Mouse (Mus musculus): ENCODE data around the gene Zmym1. TPM values are rescaled to one million over a fixed set of nuclear protein-coding genes. Genes with fewer than 3 reads are reported as not detected.
"Not testable (repeated sequence)": the region's sequence is repeated elsewhere in the genome, so short reads cannot be mapped to it uniquely, and the experiment has no call there.

Zmym1 gene
- 0.20 and 0.39 TPM in 2 replicates for polyA plus RNA-seq (2012; rRNA removed)

DNA sequence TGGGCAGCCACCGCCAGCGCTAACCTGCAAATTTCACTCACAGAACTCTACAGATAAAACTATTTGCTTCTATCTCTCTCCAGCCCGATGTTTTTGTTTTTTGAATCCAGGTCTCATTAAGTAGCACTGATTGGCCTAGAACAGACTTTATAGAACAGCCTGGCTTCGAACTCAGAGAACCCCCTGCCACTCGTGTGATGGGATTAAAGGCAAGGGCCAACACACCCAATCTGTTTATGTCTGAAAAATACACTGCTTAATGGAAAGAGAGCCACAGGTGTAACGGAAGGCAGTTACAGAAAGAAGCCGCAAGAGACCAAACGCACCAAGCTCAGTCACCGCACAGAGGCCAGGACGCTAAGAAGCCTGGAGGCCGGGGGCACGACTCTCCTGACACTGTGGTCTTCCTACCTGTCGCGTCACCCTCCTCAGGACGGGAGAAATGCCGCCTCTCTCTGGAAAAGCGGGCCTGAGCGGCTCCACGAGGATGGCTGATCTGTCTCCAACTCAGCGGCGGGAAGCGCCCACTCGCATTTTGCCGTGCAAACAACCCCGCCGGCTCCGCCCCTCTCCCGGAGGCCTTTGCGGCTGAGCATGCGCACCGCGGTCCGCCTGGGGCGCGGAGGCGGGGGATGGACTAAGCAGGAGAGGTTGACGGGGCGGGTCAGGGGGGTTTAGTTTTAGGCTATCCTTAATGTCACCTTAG is at the start of gene Zmym1:
TSS of gene Zmym1 (minus strand) at position 568 of the 706 bp plus-strand sequence.
- Histone ChIP-seq H3K27me3 (ENCODE audit: control insufficient read depth, insufficient read depth, low read length) (no peaks in the 10 kb centered on the region), H3K4me3 (ENCODE audit: low read depth, low read length) (peak within 1 kb of the TSS; percentile 83), H3K4me1 (ENCODE audit: control insufficient read depth, insufficient read depth, insufficient read length, low read length) (peaks cover 2% of the 10 kb centered on the region; the same call in 1 of the 2 replicates), H3K27ac (ENCODE audit: insufficient read depth, low read depth, low read length) (no peak within 1 kb of the TSS), H3K36me3 (ENCODE audit: control insufficient read depth, insufficient read depth, low read length) (no peaks in the 10 kb centered on the region)
- TF ChIP-seq CTCF (IDR thresholded peaks at IDR 0.05; ENCODE audit: extremely low read depth, insufficient read length, insufficient replicate concordance, low read depth, low read length) (no peak), POLR2A (IDR thresholded peaks at IDR 0.05; ENCODE audit: low read depth, low read length) (peak; percentile 57; the same call in 1 of the 2 replicates)
- WGBS: under 1% methylated on average over 38 of the region's 38 CpGs

DNA sequence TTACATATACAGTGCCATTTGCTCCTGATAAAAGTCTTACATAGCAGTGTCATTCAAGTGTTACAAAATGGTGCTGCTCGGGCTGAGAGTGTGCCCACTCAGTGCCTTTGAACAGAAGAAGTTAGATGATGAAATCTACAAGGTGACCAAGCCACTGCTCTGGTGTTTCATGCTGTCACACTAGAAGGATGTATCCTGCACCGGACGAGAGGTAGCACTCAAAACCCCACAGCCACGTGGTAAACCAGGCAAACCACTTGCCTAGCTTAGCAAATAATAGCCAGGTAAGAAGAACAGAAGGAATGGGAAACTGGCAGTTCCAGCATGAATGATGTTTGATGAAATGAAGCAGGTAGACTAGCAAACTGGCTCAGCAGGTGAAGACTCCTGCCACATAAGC is 49.6 kb upstream of the Zmym1 start:
- Histone ChIP-seq H3K4me1 (ENCODE audit: control insufficient read depth, insufficient read depth, insufficient read length, low read length) (no peaks in the 10 kb centered on the region), H3K36me3 (ENCODE audit: control insufficient read depth, insufficient read depth, low read length) (peaks cover 9% of the 10 kb centered on the region; the same call in 1 of the 2 replicates), H3K27ac (ENCODE audit: insufficient read depth, low read depth, low read length) (no peak overlapping the region), H3K27me3 (ENCODE audit: control insufficient read depth, insufficient read depth, low read length) (no peaks in the 10 kb centered on the region), H3K4me3 (ENCODE audit: low read depth, low read length) (no peak overlapping the region)
- WGBS: 82% methylated on average over 4 of the region's 4 CpGs
- TF ChIP-seq POLR2A (IDR thresholded peaks at IDR 0.05; ENCODE audit: low read depth, low read length) (no peak), CTCF (IDR thresholded peaks at IDR 0.05; ENCODE audit: extremely low read depth, insufficient read length, insufficient replicate concordance, low read depth, low read length) (no peak)

DNA sequence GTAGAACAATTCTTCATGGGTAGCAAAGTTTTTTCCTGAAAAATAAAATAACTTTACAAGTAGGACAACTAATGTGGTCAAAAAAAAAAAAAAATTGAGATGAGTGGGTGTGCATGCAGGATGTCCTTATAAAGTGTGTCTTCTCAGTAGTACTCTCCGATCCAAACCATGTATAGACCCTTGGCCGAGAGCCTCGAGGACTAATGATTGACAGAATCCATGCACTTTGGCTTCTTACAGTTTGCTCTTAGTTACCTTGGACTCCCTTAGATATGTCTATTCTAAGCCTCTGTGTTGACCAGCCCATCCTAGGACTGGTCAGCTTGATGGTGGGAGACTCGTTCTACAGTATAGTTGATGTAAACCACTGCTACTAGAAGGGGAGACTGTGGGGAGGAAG is 46.6 kb upstream of the Zmym1 start:
- H3K27ac ChIP-seq (ENCODE audit: insufficient read depth, low read depth, low read length): no peak overlapping the region
- H3K4me3 ChIP-seq (ENCODE audit: low read depth, low read length): no peak overlapping the region
- 90% methylated on average over 4 of the region's 4 CpGs for WGBS
- H3K27me3 ChIP-seq (ENCODE audit: control insufficient read depth, insufficient read depth, low read length): no peaks in the 10 kb centered on the region
- H3K4me1 ChIP-seq (ENCODE audit: control insufficient read depth, insufficient read depth, insufficient read length, low read length): no peaks in the 10 kb centered on the region
- H3K36me3 ChIP-seq (ENCODE audit: control insufficient read depth, insufficient read depth, low read length): peaks cover 11% of the 10 kb centered on the region; the same call in 1 of the 2 replicates
- TF ChIP-seq CTCF (IDR thresholded peaks at IDR 0.05; ENCODE audit: extremely low read depth, insufficient read length, insufficient replicate concordance, low read depth, low read length): no peak
- TF ChIP-seq POLR2A (IDR thresholded peaks at IDR 0.05; ENCODE audit: low read depth, low read length): no peak

DNA sequence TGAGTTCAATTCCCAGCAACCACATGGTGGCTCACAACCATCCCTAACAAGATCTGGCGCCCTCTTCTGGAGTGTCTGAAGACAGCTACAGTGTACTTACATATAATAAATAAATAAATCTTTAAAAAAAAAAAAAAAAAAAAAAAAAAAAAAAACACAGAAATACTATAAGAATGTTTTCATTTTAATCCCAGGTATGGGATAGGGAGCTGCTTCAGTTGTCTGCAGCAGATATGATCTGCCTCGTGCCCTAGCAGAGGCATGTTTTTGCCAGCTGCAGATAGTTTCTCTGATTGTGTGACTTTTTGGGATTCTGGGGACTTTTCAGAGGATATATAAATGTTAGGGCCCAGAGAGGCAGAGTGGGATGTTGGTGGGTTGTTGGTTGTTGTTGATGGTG is 38.6 kb upstream of the Zmym1 start:
- not testable (repeated sequence) for H3K4me3 ChIP-seq (ENCODE audit: low read depth, low read length); H3K4me1 ChIP-seq (ENCODE audit: control insufficient read depth, insufficient read depth, insufficient read length, low read length); H3K36me3 ChIP-seq (ENCODE audit: control insufficient read depth, insufficient read depth, low read length); H3K27me3 ChIP-seq (ENCODE audit: control insufficient read depth, insufficient read depth, low read length); H3K27ac ChIP-seq (ENCODE audit: insufficient read depth, low read depth, low read length)
- WGBS: 98% methylated on average over 1 of the region's 2 CpGs

DNA sequence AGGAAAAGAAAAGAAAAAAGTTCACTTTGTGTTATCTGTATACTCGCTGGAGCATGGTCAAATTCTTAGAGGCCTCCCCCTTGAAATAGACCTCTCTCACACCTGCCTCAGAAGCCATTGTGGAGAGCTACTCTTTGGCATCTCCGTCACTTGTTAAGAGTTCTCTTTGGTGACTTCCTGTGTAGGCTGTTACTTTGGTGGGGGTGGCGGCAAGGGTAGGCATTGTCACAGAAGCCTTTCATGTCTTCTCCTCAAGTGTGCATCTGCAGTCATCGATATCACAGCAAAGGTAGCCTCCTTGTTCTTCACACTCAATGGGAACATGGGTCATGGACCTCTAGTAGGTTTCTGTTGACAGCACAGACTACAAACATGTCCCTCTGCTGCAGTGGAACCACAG is 34.1 kb upstream of the Zmym1 start:
- no peaks in the 10 kb centered on the region for H3K4me1 ChIP-seq (ENCODE audit: control insufficient read depth, insufficient read depth, insufficient read length, low read length)
- H3K27me3 ChIP-seq (ENCODE audit: control insufficient read depth, insufficient read depth, low read length): no peaks in the 10 kb centered on the region
- no peak overlapping the region for H3K27ac ChIP-seq (ENCODE audit: insufficient read depth, low read depth, low read length)
- H3K4me3 ChIP-seq (ENCODE audit: low read depth, low read length): no peak overlapping the region
- 89% methylated on average over 4 of the region's 4 CpGs for WGBS
- H3K36me3 ChIP-seq (ENCODE audit: control insufficient read depth, insufficient read depth, low read length): peaks cover 4% of the 10 kb centered on the region
- TF ChIP-seq POLR2A (IDR thresholded peaks at IDR 0.05; ENCODE audit: low read depth, low read length) (no peak), CTCF (IDR thresholded peaks at IDR 0.05; ENCODE audit: extremely low read depth, insufficient read length, insufficient replicate concordance, low read depth, low read length) (no peak)

DNA sequence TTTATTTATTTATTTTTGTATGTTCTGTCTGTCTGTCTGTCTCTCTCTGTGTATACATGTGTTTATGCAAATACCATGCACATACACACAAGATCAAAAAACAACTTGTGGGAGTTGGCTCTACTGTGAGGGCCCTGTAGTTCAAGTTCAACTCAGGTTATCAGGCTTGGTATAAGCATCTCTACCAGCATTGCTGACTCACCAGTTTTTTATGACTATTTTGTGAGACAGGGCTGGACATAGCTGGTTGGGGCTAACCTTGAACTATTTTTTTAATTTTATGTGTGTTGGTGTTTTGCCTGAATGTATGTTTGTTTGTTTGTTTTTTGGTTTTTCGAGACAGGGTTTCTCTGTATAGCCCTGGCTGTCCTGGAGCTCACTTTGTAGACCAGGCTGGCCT is 30.2 kb upstream of the Zmym1 start:
- H3K27me3 ChIP-seq (ENCODE audit: control insufficient read depth, insufficient read depth, low read length): no peaks in the 10 kb centered on the region
- no peak overlapping the region for H3K27ac ChIP-seq (ENCODE audit: insufficient read depth, low read depth, low read length)
- TF ChIP-seq POLR2A (IDR thresholded peaks at IDR 0.05; ENCODE audit: low read depth, low read length): no peak
- no peak for TF ChIP-seq CTCF (IDR thresholded peaks at IDR 0.05; ENCODE audit: extremely low read depth, insufficient read length, insufficient replicate concordance, low read depth, low read length)
- WGBS: 92% methylated on average over 1 of the region's 1 CpGs
- H3K4me1 ChIP-seq (ENCODE audit: control insufficient read depth, insufficient read depth, insufficient read length, low read length): no peaks in the 10 kb centered on the region
- peaks cover 10% of the 10 kb centered on the region for H3K36me3 ChIP-seq (ENCODE audit: control insufficient read depth, insufficient read depth, low read length)
- H3K4me3 ChIP-seq (ENCODE audit: low read depth, low read length): no peak overlapping the region

DNA sequence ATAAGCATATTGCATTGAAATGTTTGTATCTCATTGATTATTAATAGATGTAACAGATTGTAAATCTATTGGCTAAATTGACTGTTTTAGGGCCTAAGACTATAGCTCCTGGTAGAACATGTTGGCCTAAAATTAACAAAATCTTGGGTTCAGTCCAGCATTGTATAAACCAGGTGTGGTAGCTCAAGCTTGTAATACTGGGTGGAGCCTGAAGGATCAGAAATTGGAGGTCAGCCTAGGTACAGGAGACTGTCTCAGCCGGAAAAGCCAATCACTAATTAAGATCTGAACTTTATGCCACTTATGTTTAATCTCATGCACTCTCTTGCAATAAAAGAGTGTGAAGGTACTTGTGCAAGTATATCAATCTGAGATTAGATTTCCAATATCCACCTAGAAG is 24.8 kb upstream of the Zmym1 start:
- H3K27me3 ChIP-seq (ENCODE audit: control insufficient read depth, insufficient read depth, low read length): no peaks in the 10 kb centered on the region
- peaks cover 5% of the 10 kb centered on the region; the same call in 1 of the 2 replicates for H3K4me1 ChIP-seq (ENCODE audit: control insufficient read depth, insufficient read depth, insufficient read length, low read length)
- no peak overlapping the region for H3K4me3 ChIP-seq (ENCODE audit: low read depth, low read length)
- WGBS: 16% methylated on average over 1 of the region's 1 CpGs
- H3K27ac ChIP-seq (ENCODE audit: insufficient read depth, low read depth, low read length): no peak overlapping the region
- TF ChIP-seq POLR2A (IDR thresholded peaks at IDR 0.05; ENCODE audit: low read depth, low read length) (no peak), CTCF (IDR thresholded peaks at IDR 0.05; ENCODE audit: extremely low read depth, insufficient read length, insufficient replicate concordance, low read depth, low read length) (no peak)
- H3K36me3 ChIP-seq (ENCODE audit: control insufficient read depth, insufficient read depth, low read length): peaks cover 6% of the 10 kb centered on the region

Data from small intestine, adult 2 months (tissue).